Mouse (Mus musculus) testis, adult 2 months (tissue): Measurements from ENCODE around the gene Fcho2. TPM values are rescaled to one million over a fixed set of nuclear protein-coding genes. Genes with fewer than 3 reads are reported as not detected.

Experiments
- H3K27ac ChIP-seq: fragments of 200-500 bp; 2 replicates; pipeline ENCODE4 v1.5.1; 2012; ENCODE audit warnings: low read depth, low read length; ENCODE audit not compliant: control insufficient read depth, insufficient read depth
- H3K27me3 ChIP-seq: fragments of 200-500 bp; 2 replicates; pipeline ENCODE4 v1.6.1; 2012; ENCODE audit warnings: mild to moderate bottlenecking, low read length, moderate library complexity; ENCODE audit not compliant: control insufficient read depth, insufficient read depth
- H3K36me3 ChIP-seq: fragments of 200-500 bp; 2 replicates; pipeline ENCODE4 v1.6.1; 2012; ENCODE audit warnings: mild to moderate bottlenecking, low read length; ENCODE audit not compliant: control insufficient read depth, insufficient read depth
- H3K4me1 ChIP-seq: fragments of 200-500 bp; 2 replicates; pipeline ENCODE4 v1.6.1; 2012; ENCODE audit warnings: low read length; ENCODE audit not compliant: control insufficient read depth, insufficient read depth
- H3K4me3 ChIP-seq: fragments of 200-500 bp; 2 replicates; pipeline ENCODE4 v1.5.1; 2012; ENCODE audit warnings: low read depth, mild to moderate bottlenecking, low read length, moderate library complexity, mixed read lengths; ENCODE audit not compliant: control insufficient read depth
- CTCF ChIP-seq: fragments of 200-500 bp; IDR thresholded peaks from 2 replicates; pipeline ENCODE4 v1.5.1; 2012; ENCODE audit warnings: low read depth, mild to moderate bottlenecking, inconsistent platforms, low read length, moderate library complexity; ENCODE audit not compliant: control insufficient read depth, insufficient read depth, insufficient replicate concordance
- POLR2A ChIP-seq: fragments of 200-500 bp; IDR thresholded peaks from 2 replicates; pipeline ENCODE4 v1.6.1; 2012; ENCODE audit warnings: low read depth, mild to moderate bottlenecking, inconsistent platforms, low read length, moderate library complexity; ENCODE audit not compliant: control insufficient read depth
- polyA plus RNA-seq: library from polyadenylated mRNA; depleted of rRNA; stranded (reverse); fragments of >200 nt; gene quantifications from 2 replicates; pipeline ENCODE4 v1.2.3, GENCODE M21; 2012; rRNA removed

Fcho2 gene
- polyA plus RNA-seq, 1 experiment: 5.4 TPM

DNA sequence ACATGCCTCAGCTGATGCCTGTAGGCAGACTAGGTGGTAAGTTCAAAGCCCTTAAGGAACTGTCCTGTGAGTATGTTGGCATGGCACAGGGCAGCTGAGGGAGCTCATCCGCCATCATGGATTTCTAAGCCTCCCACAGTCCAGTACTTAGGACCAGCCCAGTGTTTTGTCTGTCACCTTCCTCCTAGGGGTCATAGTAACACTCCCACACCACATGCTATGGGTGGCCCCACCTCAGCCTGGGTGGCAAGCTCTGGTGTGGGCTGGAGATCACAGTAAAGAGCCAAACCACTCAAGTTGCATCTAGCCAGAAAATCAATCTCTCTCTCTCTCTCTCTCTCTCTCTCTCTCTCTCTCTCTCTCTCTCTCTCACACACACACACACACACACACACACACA lies 136.0 kb downstream of the Fcho2 start:
- H3K36me3 ChIP-seq: no peaks in the 10 kb centered on the region
- H3K4me3 ChIP-seq: no peak overlapping the region
- TF ChIP-seq CTCF (no peak), POLR2A (no peak)
- H3K27ac ChIP-seq: no peak overlapping the region
- no peaks in the 10 kb centered on the region for H3K27me3 ChIP-seq
- no peaks in the 10 kb centered on the region for H3K4me1 ChIP-seq

DNA sequence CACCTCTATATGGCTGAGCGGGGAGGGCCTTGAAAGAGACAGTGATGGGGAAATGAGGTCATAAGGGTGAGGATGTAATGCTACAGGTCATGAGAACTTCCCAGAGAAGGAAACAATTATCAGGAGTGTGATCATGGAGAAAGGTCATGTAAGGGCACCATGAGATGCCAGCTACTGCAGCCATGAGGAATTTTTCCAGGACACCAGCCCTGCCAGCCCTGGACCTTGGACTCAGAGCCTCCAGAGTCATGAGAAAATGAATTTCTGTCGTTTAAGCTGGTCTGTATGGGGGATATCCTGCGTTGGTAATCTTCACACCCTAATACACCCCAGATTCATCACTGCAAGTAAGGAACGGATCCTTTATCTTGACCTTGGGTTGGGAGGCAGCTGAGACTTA lies 141.3 kb downstream of the Fcho2 start:
- H3K4me3 ChIP-seq: no peak overlapping the region
- TF ChIP-seq CTCF: no peak
- no peak for TF ChIP-seq POLR2A
- no peaks in the 10 kb centered on the region for H3K4me1 ChIP-seq
- no peaks in the 10 kb centered on the region for H3K27me3 ChIP-seq
- H3K27ac ChIP-seq: no peak overlapping the region
- H3K36me3 ChIP-seq: no peaks in the 10 kb centered on the region

Other genes with a start within 250 kb of the Fcho2 start
- not detected in 2 replicates for gene Tmem174, start 178.0 kb downstream of the Fcho2 start, polyA plus RNA-seq
- gene Tmem171, start 120.6 kb downstream of the Fcho2 start, polyA plus RNA-seq: 0.14 and 0.35 TPM in 2 replicates
- 51.7 and 60.9 TPM in 2 replicates for gene Tnpo1, start 110.9 kb upstream of the Fcho2 start, polyA plus RNA-seq
- 561 and 657 TPM in 2 replicates for gene 1700024P04Rik, start 169.1 kb upstream of the Fcho2 start, polyA plus RNA-seq